Mouse (Mus musculus) liver, embryonic 14.5 days (tissue): ENCODE measurements around the gene Wrap53.

ENCODE experiments used
- CTCF ChIP-seq: IDR thresholded peaks from 2 replicates; pipeline ENCODE4 v1.5.1; 2016; ENCODE audit warnings: antibody characterized with exemption, low read depth, control low read depth
- EP300 ChIP-seq: IDR thresholded peaks from 2 replicates; pipeline ENCODE4 v1.6.1; 2016; ENCODE audit warnings: antibody characterized with exemption, low read depth

DNA sequence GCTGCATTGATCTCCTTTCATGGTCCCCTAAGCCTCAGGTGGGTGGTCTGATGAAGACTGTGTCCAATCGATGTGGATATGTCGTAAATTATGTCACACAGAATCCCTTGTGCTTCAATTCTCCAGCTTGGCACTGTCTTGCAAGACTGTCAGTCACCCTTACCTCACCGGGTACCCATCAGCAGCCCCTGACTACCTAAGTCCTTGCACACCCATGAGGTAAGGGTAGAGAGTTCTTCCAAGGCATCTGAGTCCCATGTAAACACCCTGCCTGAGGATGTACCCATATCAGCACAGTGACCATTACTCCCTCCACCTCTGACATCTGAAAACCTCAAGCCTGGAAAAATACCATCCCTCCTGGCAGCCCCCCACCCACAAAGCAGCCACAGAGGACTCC is 24.3 kb upstream of the Wrap53 start:
- TF ChIP-seq CTCF = no peak
- TF ChIP-seq EP300 = no peak
